Mouse (Mus musculus) testis, adult 2 months (tissue): Measurements from ENCODE around the gene Cpsf4l.

ENCODE experiments used
- CTCF ChIP-seq: fragments of 200-500 bp; IDR thresholded peaks from 2 replicates; pipeline ENCODE4 v1.5.1; 2012; ENCODE audit warnings: low read depth, mild to moderate bottlenecking, inconsistent platforms, low read length, moderate library complexity; ENCODE audit not compliant: control insufficient read depth, insufficient read depth, insufficient replicate concordance
- POLR2A ChIP-seq: fragments of 200-500 bp; IDR thresholded peaks from 2 replicates; pipeline ENCODE4 v1.6.1; 2012; ENCODE audit warnings: low read depth, mild to moderate bottlenecking, inconsistent platforms, low read length, moderate library complexity; ENCODE audit not compliant: control insufficient read depth

GRCm38 (mm10) chr11:113677378-113677777, 32.4 kb downstream of the Cpsf4l start:
- no peak for TF ChIP-seq POLR2A
- TF ChIP-seq CTCF = no peak
